Comparison of ENCODE assay signal across 12 mouse cellular contexts in the genomic region with DNA sequence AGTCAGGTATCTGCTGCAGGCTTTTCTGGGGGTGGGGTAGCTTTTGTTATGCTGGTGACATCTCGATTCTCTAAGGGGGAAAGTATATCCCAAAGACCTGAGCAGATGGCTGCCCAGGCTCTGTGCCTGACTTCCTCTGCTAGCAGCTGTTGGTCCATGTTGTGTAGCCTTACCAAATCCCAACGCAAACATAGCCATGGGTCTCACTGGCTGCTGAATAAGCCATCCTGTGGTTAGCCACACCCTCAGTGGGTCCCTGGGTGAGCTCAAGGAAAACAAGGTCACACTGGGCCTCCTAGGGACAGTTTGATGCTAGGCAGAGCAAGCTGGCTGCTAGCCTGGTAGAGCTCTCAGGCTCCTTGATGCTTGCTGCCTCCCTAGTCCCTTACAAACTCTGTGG. TPM values are rescaled to one million over a fixed set of nuclear protein-coding genes. Genes with fewer than 3 reads are reported as not detected.
DNase-seq lines count a peak whose midpoint lies in the region; ATAC-seq and TF ChIP-seq lines count a peak whose summit lies in the region.
"Had no signal": no experiment of that assay in that cellular context is flagged by ENCODE, and none has a peak within 500 bp of the region (broad histone marks: within the 10 kb centered on the region; RNA-seq: fewer than 3 reads in every experiment).

No protein-coding gene starts in this region.

- H3K4me1 ChIP-seq in forebrain, embryonic 11.5 days (replicated peaks; ENCODE audit: control insufficient read depth, insufficient read depth, low read length) = peaks cover 48% of the 10 kb centered on the region
- peaks cover 100% of the 10 kb centered on the region for H3K4me1 ChIP-seq in neural tube, embryonic 15.5 days

- DNase-seq in layer of hippocampus, adult 2 months (ENCODE audit: low spot score in 2 of 2) = no peak
- no peak for DNase-seq in layer of hippocampus, postnatal 14 days (ENCODE audit: low spot score in 2 of 2)
- DNase-seq in forebrain, embryonic 11.5 days (ENCODE audit: low spot score) = no peak
- peak; percentile 31 for DNase-seq in induced T-regulatory cell, adult 2 months (ENCODE audit: low read depth)
- no peak for DNase-seq in adrenal gland, postnatal 4 days (ENCODE audit: low spot score in 2 of 2)
- DNase-seq in embryo, embryonic 9.5 days (ENCODE audit: extremely low spot score) = no peak
- DNase-seq in embryo, embryonic 10.5 days (ENCODE audit: low spot score) = no peak
- DNase-seq: lung, embryonic 14.5 days had no signal

- no peaks in the 10 kb centered on the region for H3K27me3 ChIP-seq in forebrain, embryonic 11.5 days (ENCODE audit: control insufficient read depth, insufficient read depth, low read length)
- H3K27me3 ChIP-seq in neural tube, embryonic 15.5 days (replicated peaks) = no peaks in the 10 kb centered on the region
- H3K27me3 ChIP-seq: CH12.LX had no signal

- WGBS in forebrain, embryonic 11.5 days = 67% methylated on average over 2 of the region's 2 CpGs
- 23% methylated on average over 2 of the region's 2 CpGs for WGBS in neural tube, embryonic 15.5 days

- 0 out of 2 replicates have a peak overlapping the region, but pooled peaks have one; percentile 14 for H3K9ac ChIP-seq in forebrain, embryonic 11.5 days (ENCODE audit: low read length)
- H3K9ac ChIP-seq in neural tube, embryonic 15.5 days (replicated peaks) = no peak overlapping the region; the same call in 1 of the 2 replicates
- H3K9ac ChIP-seq: heart, embryonic 12.5 days; lung, embryonic 14.5 days had no signal

- H3K9me3 ChIP-seq in forebrain, embryonic 11.5 days (ENCODE audit: control insufficient read depth, low read length) = no peaks in the 10 kb centered on the region
- no peaks in the 10 kb centered on the region for H3K9me3 ChIP-seq in neural tube, embryonic 15.5 days (replicated peaks)
- H3K9me3 ChIP-seq: heart, embryonic 12.5 days had no signal

- no peak for ATAC-seq in forebrain, embryonic 11.5 days (replicated peaks; ENCODE audit: low FRiP score)
- no peak for ATAC-seq in neural tube, embryonic 15.5 days (ENCODE audit: low FRiP score)

- TF ChIP-seq CTCF in layer of hippocampus, adult 2 months (conservative IDR thresholded peaks at IDR 0.05) = no peak

- no peaks in the 10 kb centered on the region for H3K36me3 ChIP-seq in forebrain, embryonic 11.5 days (ENCODE audit: control insufficient read depth, insufficient read depth, low read length)
- H3K36me3 ChIP-seq in neural tube, embryonic 15.5 days = no peaks in the 10 kb centered on the region; the same call in 1 of the 2 replicates
- H3K36me3 ChIP-seq: heart, embryonic 12.5 days had no signal

- H3K4me2 ChIP-seq in forebrain, embryonic 11.5 days (ENCODE audit: low read depth, low read length, severe bottlenecking) = no peak overlapping the region
- no peak overlapping the region for H3K4me2 ChIP-seq in neural tube, embryonic 15.5 days
- H3K4me2 ChIP-seq: heart, embryonic 12.5 days; lung, embryonic 14.5 days had no signal

- no peak overlapping the region for H3K4me3 ChIP-seq in layer of hippocampus, adult 2 months
- no peak overlapping the region for H3K4me3 ChIP-seq in forebrain, embryonic 11.5 days (ENCODE audit: low read depth, low read length)
- H3K4me3 ChIP-seq in neural tube, embryonic 15.5 days (replicated peaks) = no peak overlapping the region
- H3K4me3 ChIP-seq: heart, embryonic 12.5 days had no signal

- peak overlapping the region; percentile 79 for H3K27ac ChIP-seq in layer of hippocampus, adult 2 months
- peak overlapping the region; percentile 79 for H3K27ac ChIP-seq in forebrain, embryonic 11.5 days (ENCODE audit: low read depth, low read length)
- peak overlapping the region; percentile 78 for H3K27ac ChIP-seq in neural tube, embryonic 15.5 days (replicated peaks)
- H3K27ac ChIP-seq: kidney, postnatal 0 days had no signal

RNA-seq across cellular contexts. Expression of gene Lrp8, which starts 27.6 kb away (rescaled TPM):
- total RNA-seq in layer of hippocampus, adult 2 months (2021) = 10 to 100 TPM; 84.3 to 98.5 TPM
- total RNA-seq in layer of hippocampus, postnatal 14 days (2021) = 100 to 1,000 TPM; 116 to 132 TPM
- 33.9 and 36.6 TPM in 2 replicates for polyA plus RNA-seq in forebrain, embryonic 11.5 days (2014; fragmentation: Nextera tagmentation; extraction: Ambion mirVana)
- polyA plus RNA-seq in neural tube, embryonic 15.5 days (2015; fragmentation: Nextera tagmentation; extraction: Ambion mirVana) = 48.8 and 62.8 TPM in 2 replicates
- 1 to 10 TPM; 8.8 to 8.9 TPM for total RNA-seq in adrenal gland, postnatal 4 days (2021)

RNA-seq across cellular contexts. Expression of gene Magoh, which starts 49.9 kb away (rescaled TPM):
- 10 to 100 TPM; 35.4 to 40.0 TPM for total RNA-seq in layer of hippocampus, adult 2 months (2021)
- 10 to 100 TPM; 37.4 to 40.5 TPM for total RNA-seq in layer of hippocampus, postnatal 14 days (2021)
- 214 and 246 TPM in 2 replicates for polyA plus RNA-seq in forebrain, embryonic 11.5 days (2014; fragmentation: Nextera tagmentation; extraction: Ambion mirVana)
- polyA plus RNA-seq in neural tube, embryonic 15.5 days (2015; fragmentation: Nextera tagmentation; extraction: Ambion mirVana) = 105 and 120 TPM in 2 replicates
- 100 to 1,000 TPM; 108 to 111 TPM for total RNA-seq in adrenal gland, postnatal 4 days (2021)

RNA-seq across cellular contexts. Expression of gene 0610037L13Rik, which starts 59.9 kb away (rescaled TPM):
- total RNA-seq in layer of hippocampus, adult 2 months (2021) = 10 to 100 TPM; 69.2 to 74.3 TPM
- 10 to 100 TPM; 61.0 to 69.7 TPM for total RNA-seq in layer of hippocampus, postnatal 14 days (2021)
- 108 and 116 TPM in 2 replicates for polyA plus RNA-seq in forebrain, embryonic 11.5 days (2014; fragmentation: Nextera tagmentation; extraction: Ambion mirVana)
- polyA plus RNA-seq in neural tube, embryonic 15.5 days (2015; fragmentation: Nextera tagmentation; extraction: Ambion mirVana) = 93.6 and 105 TPM in 2 replicates
- total RNA-seq in adrenal gland, postnatal 4 days (2021) = 10 to 100 TPM; 76.9 to 89.9 TPM

Comparison
In these comparisons a context has a peak if more than half of its experiments do, and no peak if none do; other contexts are left out.
1. RNA of gene Lrp8, which starts 27.6 kb away (total RNA-seq): 116 to 132 TPM in layer of hippocampus, postnatal 14 days and 84.3 to 98.5 TPM in layer of hippocampus, adult 2 months; 8.8 to 8.9 TPM in adrenal gland, postnatal 4 days; every median in the first group is over 4 times any median in the second.
2. Peak in every context shown above with its lines, with median percentiles within 50 percentile points of each other: H3K27ac ChIP-seq.